Mouse (Mus musculus) neural tube, embryonic 14.5 days (tissue): ENCODE measurements around the gene Olfr902. TPM values are rescaled to one million over a fixed set of nuclear protein-coding genes. Genes with fewer than 3 reads are reported as not detected.

ENCODE experiments used
- ATAC-seq: fragments of 200-750 bp; cut with Nextera tagmentation; 2 replicates; pipeline ENCODE4 v1.8.0; 2017; ENCODE audit warnings: low read depth, mild to moderate bottlenecking, moderate TSS enrichment, moderate library complexity
- H3K27ac ChIP-seq: fragments of 300-500 bp; sonication (generic); 2 replicates; pipeline ENCODE4 v1.5.1; 2014; ENCODE audit warnings: low read depth, mild to moderate bottlenecking, control low read depth, low read length, moderate library complexity, mixed read lengths
- H3K27me3 ChIP-seq: fragments of 300-500 bp; sonication (generic); 2 replicates; pipeline ENCODE4 v1.6.1; 2014; ENCODE audit warnings: low read length; ENCODE audit not compliant: control insufficient read depth, insufficient read depth
- H3K36me3 ChIP-seq: fragments of 300-500 bp; sonication (generic); 2 replicates; pipeline ENCODE4 v1.6.1; 2014; ENCODE audit warnings: low read length, mixed read lengths; ENCODE audit not compliant: control insufficient read depth, insufficient read depth
- H3K4me1 ChIP-seq: fragments of 300-500 bp; sonication (generic); 2 replicates; pipeline ENCODE4 v1.6.1; 2014; ENCODE audit warnings: low read length; ENCODE audit not compliant: control insufficient read depth, insufficient read depth
- H3K4me2 ChIP-seq: fragments of 300-500 bp; sonication (generic); 2 replicates; pipeline ENCODE4 v1.6.1; 2014; ENCODE audit warnings: mild to moderate bottlenecking, low read depth, low read length, control low read depth
- H3K4me3 ChIP-seq: fragments of 300-500 bp; sonication (generic); 2 replicates; pipeline ENCODE4 v1.5.1; 2014; ENCODE audit warnings: low read depth, low read length, control low read depth, mixed read lengths
- H3K9ac ChIP-seq: fragments of 300-500 bp; sonication (generic); replicated peaks from 2 replicates; pipeline ENCODE4 v1.6.1; 2014; ENCODE audit warnings: low read depth, mild to moderate bottlenecking, control low read depth, low read length, mixed read lengths
- H3K9me3 ChIP-seq: fragments of 300-500 bp; sonication (generic); 2 replicates; pipeline ENCODE4 v1.6.1; 2016; ENCODE audit warnings: low read length; ENCODE audit not compliant: control insufficient read depth
- WGBS: fragments of 180-500 bp; shearing (Covaris S2); extraction: QIAGEN DNeasy Blood & Tissue Kit; methylation state at CpG from one replicate; pipeline ENCODE4 v1.1.7; 2014; 5-methylcytosine and 5-hydroxymethylcytosine counted together
- polyA plus RNA-seq: library from polyadenylated mRNA; unstranded; fragments of >200 nt; fragmentation: Nextera tagmentation; extraction: Ambion mirVana; gene quantifications from 2 replicates; pipeline ENCODE4 v1.2.1, GENCODE M21; 2014

Gene Olfr902
- polyA plus RNA-seq, 1 experiment from 2014 or later: not detected

GRCm38 (mm10) chr9:38486785-38487184, 39.3 kb downstream of the Olfr902 start, which contains the start of gene Olfr906:
Gene Olfr906 (plus strand): TSS chr9:38487085.
- no peak within 1 kb of the TSS for H3K9ac ChIP-seq
- no peaks in the 10 kb centered on the region for H3K36me3 ChIP-seq
- no peaks in the 10 kb centered on the region for H3K4me1 ChIP-seq
- WGBS: 90% methylated on average over 3 of the region's 3 CpGs
- H3K4me3 ChIP-seq: no peak within 1 kb of the TSS
- no peak within 1 kb of the TSS for H3K4me2 ChIP-seq
- H3K9me3 ChIP-seq: no peaks in the 10 kb centered on the region
- no peak for ATAC-seq
- no peaks in the 10 kb centered on the region for H3K27me3 ChIP-seq
- H3K27ac ChIP-seq: no peak within 1 kb of the TSS

DNA sequence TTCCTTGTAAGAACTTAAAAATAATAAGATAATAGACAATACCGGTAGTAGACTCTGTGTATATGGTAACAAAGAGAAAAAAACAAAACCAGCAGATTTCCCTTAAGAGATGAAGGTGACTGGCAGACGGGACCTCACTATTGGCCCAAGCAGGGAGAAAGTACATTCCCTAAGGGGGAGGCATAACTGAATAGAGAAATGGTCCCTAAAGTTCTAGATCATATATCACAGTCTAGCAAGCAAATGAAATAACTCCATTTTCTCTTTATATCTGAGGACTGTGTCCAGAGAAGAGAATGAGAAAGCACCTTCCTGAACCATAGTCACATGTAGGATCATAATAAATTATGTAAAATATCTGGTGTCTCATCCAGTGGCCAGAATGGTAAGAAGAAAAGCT, 48.0 kb downstream of the Olfr902 start, which contains the start of gene Olfr907:
Olfr907 (plus strand) TSS at position 301 of the 400 bp plus-strand sequence.
- H3K9ac ChIP-seq: no peak within 1 kb of the TSS
- no peaks in the 10 kb centered on the region for H3K4me1 ChIP-seq
- H3K36me3 ChIP-seq: no peaks in the 10 kb centered on the region
- H3K9me3 ChIP-seq: no peaks in the 10 kb centered on the region
- no peak for ATAC-seq
- H3K27me3 ChIP-seq: no peaks in the 10 kb centered on the region
- no peak within 1 kb of the TSS for H3K4me2 ChIP-seq
- H3K27ac ChIP-seq: no peak within 1 kb of the TSS
- no peak within 1 kb of the TSS for H3K4me3 ChIP-seq
- WGBS: 83% methylated on average over 2 of the region's 2 CpGs

Other genes starting within 250 kb of the Olfr902 start
- not detected in 2 replicates for gene Olfr893, start 239.3 kb upstream of the Olfr902 start, polyA plus RNA-seq
- not detected in 2 replicates for gene Olfr894, start 229.6 kb upstream of the Olfr902 start, polyA plus RNA-seq
- not detected in 2 replicates for gene Olfr143, start 194.9 kb upstream of the Olfr902 start, polyA plus RNA-seq
- not detected in 2 replicates for gene Olfr895, start 179.8 kb upstream of the Olfr902 start, polyA plus RNA-seq
- not detected in 2 replicates for gene Olfr896-ps1, start 156.5 kb upstream of the Olfr902 start, polyA plus RNA-seq
- not detected in 2 replicates for gene Olfr25, start 118.6 kb upstream of the Olfr902 start, polyA plus RNA-seq
- gene Olfr898, start 99.2 kb upstream of the Olfr902 start, polyA plus RNA-seq: not detected in 2 replicates
- not detected in 2 replicates for gene Olfr250, start 80.8 kb upstream of the Olfr902 start, polyA plus RNA-seq
- gene Olfr251, start 70.6 kb upstream of the Olfr902 start, polyA plus RNA-seq: not detected in 2 replicates
- not detected in 2 replicates for gene Olfr147, start 46.0 kb upstream of the Olfr902 start, polyA plus RNA-seq
- gene Olfr901, start 18.2 kb upstream of the Olfr902 start, polyA plus RNA-seq: not detected in 2 replicates
- gene Olfr904, start 15.5 kb downstream of the Olfr902 start, polyA plus RNA-seq: not detected in 2 replicates
- gene Olfr905, start 23.5 kb downstream of the Olfr902 start, polyA plus RNA-seq: not detected in 2 replicates
- not detected in 2 replicates for gene Olfr906, start 39.4 kb downstream of the Olfr902 start, polyA plus RNA-seq
- gene Olfr907, start 48.1 kb downstream of the Olfr902 start, polyA plus RNA-seq: not detected in 2 replicates
- gene Olfr911-ps1, start 73.9 kb downstream of the Olfr902 start, polyA plus RNA-seq: not detected in 2 replicates
- gene Olfr910, start 90.2 kb downstream of the Olfr902 start, polyA plus RNA-seq: not detected in 2 replicates
- gene Olfr912, start 132.5 kb downstream of the Olfr902 start, polyA plus RNA-seq: not detected in 2 replicates
- gene Olfr913, start 145.1 kb downstream of the Olfr902 start, polyA plus RNA-seq: not detected in 2 replicates
- gene Olfr914, start 157.4 kb downstream of the Olfr902 start, polyA plus RNA-seq: not detected in 2 replicates
- not detected in 2 replicates for gene Olfr916, start 212.2 kb downstream of the Olfr902 start, polyA plus RNA-seq
- not detected in 2 replicates for gene Olfr917, start 218.2 kb downstream of the Olfr902 start, polyA plus RNA-seq
- not detected in 2 replicates for gene Olfr918, start 226.9 kb downstream of the Olfr902 start, polyA plus RNA-seq